ENCODE assay signal across 18 mouse cellular contexts in the genomic region with DNA sequence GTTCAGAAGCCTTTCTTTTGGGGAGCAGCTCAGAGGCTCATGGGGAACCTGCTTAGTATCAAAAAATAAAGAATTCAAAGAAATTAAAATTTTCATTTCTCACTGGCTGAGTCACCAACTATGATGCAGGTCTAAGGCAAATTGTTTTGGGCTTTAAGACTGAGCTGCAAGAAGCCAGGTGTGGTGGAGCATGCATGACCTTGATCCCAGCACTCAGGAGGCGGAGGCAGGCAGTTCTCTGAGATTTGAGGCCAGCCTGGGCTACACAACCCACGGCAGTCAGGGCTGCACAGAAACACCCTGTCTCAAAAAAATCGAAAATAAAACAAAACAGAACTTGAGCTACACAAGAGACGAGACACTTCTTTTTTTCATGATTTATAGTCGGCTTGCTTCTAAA.
"Had no signal": no experiment of that assay in that cellular context is flagged by ENCODE, and none has a peak within 500 bp of the region (broad histone marks: within the 10 kb centered on the region; RNA-seq: fewer than 3 reads in every experiment).

No protein-coding gene starts in this region.

- H3K4me1 ChIP-seq: midbrain, embryonic 10.5 days; midbrain, embryonic 12.5 days had no signal

- H3K9me3 ChIP-seq: midbrain, embryonic 10.5 days; midbrain, embryonic 12.5 days; neural tube, embryonic 13.5 days; neural tube, embryonic 15.5 days had no signal

- DNase-seq: lung, embryonic 14.5 days; lung, postnatal 10 days; lung, postnatal 4 days; midbrain, embryonic 14.5 days; retina, postnatal 1 day; right cerebral cortex, adult 18-20 months; right cerebral cortex, postnatal 25 days; right cerebral cortex, postnatal 4 days; spleen, adult 18-20 months; thymus, adult 18-20 months; thymus, postnatal 14 days; thymus, postnatal 36 days had no signal

- H3K27me3 ChIP-seq: midbrain, embryonic 12.5 days; neural tube, embryonic 13.5 days; neural tube, embryonic 15.5 days had no signal

- H3K36me3 ChIP-seq: midbrain, embryonic 10.5 days; midbrain, embryonic 12.5 days; neural tube, embryonic 13.5 days; neural tube, embryonic 15.5 days had no signal

- H3K4me2 ChIP-seq: lung, embryonic 14.5 days; midbrain, embryonic 12.5 days; neural tube, embryonic 13.5 days; neural tube, embryonic 15.5 days had no signal

- H3K27ac ChIP-seq: midbrain, embryonic 10.5 days; midbrain, embryonic 12.5 days; neural tube, embryonic 15.5 days had no signal

- H3K9ac ChIP-seq: lung, embryonic 14.5 days; midbrain, embryonic 12.5 days; neural tube, embryonic 13.5 days; neural tube, embryonic 15.5 days had no signal

- ATAC-seq: midbrain, embryonic 16.5 days had no signal

- H3K4me3 ChIP-seq: midbrain, embryonic 10.5 days; midbrain, embryonic 12.5 days; myocyte; neural tube, embryonic 13.5 days; neural tube, embryonic 15.5 days had no signal
